Mouse (Mus musculus): ENCODE measurements around the gene Usf2. TPM values are rescaled to one million over a fixed set of nuclear protein-coding genes. Genes with fewer than 3 reads are reported as not detected.

Usf2 gene
- total RNA-seq, 4 experiments from 2014 or later, result 75.5 to 96.0 (median 89.5) TPM

DNA sequence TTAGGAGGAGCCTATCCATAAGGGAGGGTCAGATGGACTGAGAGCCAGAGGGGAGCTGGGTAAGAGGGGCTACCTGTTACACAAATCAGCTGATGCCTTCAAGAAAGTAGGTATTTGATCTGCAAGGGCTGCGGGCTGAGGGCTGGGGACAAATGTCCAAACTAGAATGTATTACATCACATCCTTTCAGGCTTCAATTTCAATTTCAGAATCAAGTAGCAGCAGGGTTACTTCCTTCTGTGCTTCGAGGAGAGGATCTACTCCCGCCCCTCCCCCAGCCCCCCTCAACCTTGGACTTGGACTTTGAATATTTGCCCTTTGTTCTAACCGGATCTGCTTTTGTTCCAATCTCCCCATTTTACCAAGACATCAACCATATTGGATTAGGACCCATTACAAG, 39.4 kb downstream of the Usf2 start:
- DNase-seq (ENCODE audit: low spot score in 2 of 2), result no peak

DNA sequence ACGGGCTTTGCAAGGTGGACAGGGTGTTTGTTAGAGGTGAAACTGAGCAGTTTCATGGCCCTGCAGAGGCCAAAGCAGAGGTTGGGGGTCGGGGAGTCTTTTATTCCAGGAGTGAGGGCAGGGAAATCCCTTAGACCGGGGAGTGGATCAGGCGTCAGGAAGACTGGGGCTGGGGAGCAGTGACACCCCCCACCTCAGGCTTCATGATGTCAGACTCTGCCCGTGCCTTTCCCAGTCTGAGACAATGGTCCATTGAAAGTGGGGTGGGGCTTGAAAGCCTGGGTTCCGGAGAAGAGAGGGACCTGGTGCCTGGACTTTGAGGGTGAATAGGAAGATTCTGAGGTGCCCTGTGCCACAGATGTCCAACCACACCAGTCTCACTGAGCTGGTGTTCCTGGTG, 39.9 kb downstream of the Usf2 start:
- no peak for DNase-seq (ENCODE audit: low spot score in 2 of 2)

DNA sequence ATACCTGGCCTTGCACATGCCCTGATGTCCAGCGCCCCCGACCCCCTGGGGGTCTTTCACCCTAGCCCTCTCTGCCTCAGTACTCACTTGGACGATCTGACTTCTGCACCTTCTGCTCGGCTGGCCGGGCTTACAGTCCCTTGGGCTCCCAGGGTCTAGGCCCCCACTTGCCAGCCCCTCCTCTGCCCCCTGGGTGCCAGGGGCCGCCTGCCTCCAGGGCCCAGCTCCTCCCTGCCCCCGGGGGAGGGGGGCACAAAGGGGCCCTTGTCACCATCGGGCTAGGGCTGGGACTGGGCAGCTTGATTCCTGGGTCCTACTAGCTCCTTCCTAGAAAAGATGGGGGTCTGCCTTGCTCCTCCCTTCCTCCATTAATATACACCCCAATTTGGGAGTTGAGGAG, 41.9 kb downstream of the Usf2 start, which contains the start of gene Mag:
Gene Mag (minus strand): TSS at position 142 of the 400 bp plus-strand sequence.
- no peak for DNase-seq (ENCODE audit: low spot score in 2 of 2)

DNA sequence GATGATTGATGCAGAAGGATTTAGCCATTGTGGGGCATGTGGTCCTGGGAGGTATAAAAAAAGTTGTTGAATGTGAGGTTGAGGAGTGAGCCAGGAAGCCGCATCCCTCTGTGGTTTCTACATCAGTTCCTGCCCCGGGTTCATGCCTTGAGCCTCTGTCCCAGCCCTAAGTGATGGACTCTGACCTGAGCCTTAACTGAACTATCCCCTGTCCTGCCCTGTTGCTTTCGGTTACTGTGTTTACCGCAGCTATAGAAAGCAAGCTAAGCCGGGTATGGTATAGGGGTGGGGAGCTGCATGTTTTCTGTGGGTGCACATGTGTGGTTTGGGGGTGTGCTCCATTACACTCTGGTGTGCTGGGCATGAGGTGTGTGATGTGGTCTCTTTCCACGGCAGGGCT, 46.8 kb downstream of the Usf2 start:
- no peak for DNase-seq (ENCODE audit: low spot score in 2 of 2)

DNA sequence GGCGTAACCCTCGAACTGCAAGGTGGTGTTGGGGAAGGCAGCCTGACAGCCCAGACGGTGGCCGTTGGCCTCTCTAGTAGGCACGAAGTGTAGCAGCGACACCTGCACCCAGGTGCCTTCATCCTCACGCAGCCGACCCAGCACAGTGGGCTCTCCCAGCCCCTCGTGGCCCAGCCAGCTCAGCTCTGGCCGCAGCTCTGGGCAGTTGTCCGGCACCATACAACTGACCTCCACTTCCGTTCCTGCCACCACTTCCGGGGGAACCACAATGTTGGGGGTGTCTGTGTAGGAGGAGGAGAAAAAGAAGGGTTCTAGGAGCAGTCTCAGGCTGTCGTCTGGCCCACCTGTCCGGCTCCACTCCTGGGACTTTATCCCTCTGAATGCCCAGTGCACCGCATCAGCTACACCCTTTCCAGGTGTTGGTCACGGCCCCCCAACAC, 47.6 kb downstream of the Usf2 start:
- DNase-seq (ENCODE audit: low spot score in 2 of 2), result no peak

DNA sequence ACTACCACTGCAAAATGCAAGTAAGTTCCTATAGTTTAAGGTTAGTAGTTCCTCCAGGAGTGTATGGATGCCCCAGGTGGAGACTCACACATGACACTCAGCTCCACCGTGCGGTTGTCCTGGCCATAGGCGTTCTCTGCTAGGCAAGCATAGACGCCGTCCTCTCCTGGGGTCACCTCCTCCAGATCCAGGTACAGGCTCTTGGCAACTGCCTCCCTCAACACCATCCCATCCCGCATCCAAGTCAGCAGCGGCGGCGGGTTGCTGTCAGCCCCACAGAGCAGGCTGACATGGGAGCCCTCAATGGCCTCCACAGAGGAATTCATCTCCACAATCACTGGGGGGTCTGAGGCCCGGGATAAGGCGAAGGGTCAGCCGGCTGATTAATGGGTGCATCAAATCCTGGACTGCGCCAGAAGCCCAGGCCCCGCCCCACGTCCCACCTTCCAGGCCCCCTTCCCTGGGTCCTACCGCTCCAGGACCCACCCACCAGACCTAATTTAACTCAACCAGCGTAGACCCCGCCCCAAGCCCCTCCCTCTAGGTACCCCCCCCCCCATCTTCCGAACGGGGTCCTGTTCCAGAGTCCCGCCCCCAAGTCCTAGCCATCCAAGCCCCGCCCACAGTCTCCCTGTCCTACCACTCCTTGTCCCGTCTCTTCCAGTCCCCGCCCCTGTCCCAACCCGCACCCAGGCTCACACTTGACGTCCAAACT, 48.2 kb downstream of the Usf2 start:
- DNase-seq (ENCODE audit: low spot score in 2 of 2), result no peak

DNA sequence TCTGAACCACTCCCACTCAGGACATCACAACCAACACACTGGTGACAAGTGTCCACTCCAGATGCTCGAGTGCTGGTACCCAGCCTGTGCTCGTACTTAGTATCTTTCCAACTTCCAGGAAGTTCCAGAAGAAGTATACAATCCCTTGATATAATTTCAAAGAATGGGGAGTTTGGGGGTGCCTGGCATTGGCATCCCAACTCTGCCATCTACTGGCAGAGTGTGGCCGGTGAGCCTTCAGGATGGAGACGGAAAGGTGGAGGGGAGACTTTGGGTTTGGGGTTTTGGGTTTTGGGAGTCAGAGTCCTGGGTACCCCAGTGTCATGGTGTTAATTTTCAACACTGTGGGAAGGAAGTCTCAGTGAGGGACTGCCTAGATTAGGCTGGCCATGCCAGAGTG, 52.6 kb downstream of the Usf2 start:
- no peak for DNase-seq (ENCODE audit: low spot score in 2 of 2)

Other genes starting within 250 kb of the Usf2 start
- gene Atp4a, start 244.6 kb downstream of the Usf2 start, total RNA-seq (2022), result 1 to 10 TPM in 1 of 4 experiments, under 1 TPM in 1, not detected in 2; 0.31 to 1.4 TPM
- gene Tmem147, start 227.3 kb downstream of the Usf2 start, total RNA-seq (2022), result 100 to 1,000 TPM; 215 to 260 (median 249) TPM
- not detected for gene Gapdhs, start 213.1 kb downstream of the Usf2 start, total RNA-seq (2022)
- 1 to 10 TPM in 2 of 4 experiments, under 1 TPM in 2; 0.53 to 2.0 (median 1.4) TPM for gene Sbsn, start 205.3 kb downstream of the Usf2 start, total RNA-seq (2022)
- gene Dmkn, start 193.0 kb downstream of the Usf2 start, total RNA-seq (2022), result 1 to 10 TPM in 1 of 4 experiments, under 1 TPM in 1, not detected in 2; 0.48 to 1.0 TPM
- 1 to 10 TPM in 3 of 4 experiments, not detected in 1; 1.7 to 3.5 (median 2.0) TPM for gene Krtdap, start 168.9 kb downstream of the Usf2 start, total RNA-seq (2022)
- 1 to 10 TPM in 2 of 4 experiments, under 1 TPM in 1, not detected in 1; 0.21 to 1.2 (median 1.2) TPM for gene Ffar2, start 133.0 kb downstream of the Usf2 start, total RNA-seq (2022)
- not detected for gene Ffar3, start 100.6 kb downstream of the Usf2 start, total RNA-seq (2022)
- gene Ffar1, start 95.2 kb downstream of the Usf2 start, total RNA-seq (2022), result not detected
- gene Cd22, start 76.5 kb downstream of the Usf2 start, total RNA-seq (2022), result not detected
- gene Mag, start 41.9 kb downstream of the Usf2 start, total RNA-seq (2022), result under 1 TPM in 3 of 4 experiments, not detected in 1; 0.47 to 0.65 (median 0.56) TPM
- gene Hamp2, start 32.1 kb downstream of the Usf2 start, total RNA-seq (2022), result not detected
- under 1 TPM in 1 of 4 experiments, not detected in 3; 0.86 TPM for gene Hamp, start 12.8 kb downstream of the Usf2 start, total RNA-seq (2022)
- under 1 TPM in 3 of 4 experiments, not detected in 1; 0.29 to 0.56 (median 0.54) TPM for gene Lsr, start 16.7 kb upstream of the Usf2 start, total RNA-seq (2022)
- gene Fam187b, start 17.0 kb upstream of the Usf2 start, total RNA-seq (2022), result under 1 TPM in 1 of 4 experiments, not detected in 3; 0.19 TPM
- gene Fxyd5, start 85.7 kb upstream of the Usf2 start, total RNA-seq (2022), result 1 to 10 TPM; 4.7 to 8.7 (median 6.1) TPM
- gene Fxyd7, start 94.7 kb upstream of the Usf2 start, total RNA-seq (2022), result 1 to 10 TPM in 2 of 4 experiments, under 1 TPM in 1, not detected in 1; 0.99 to 1.3 (median 1.3) TPM
- gene Fxyd1, start 100.4 kb upstream of the Usf2 start, total RNA-seq (2022), result 100 to 1,000 TPM; 556 to 826 (median 679) TPM
- gene Lgi4, start 102.5 kb upstream of the Usf2 start, total RNA-seq (2022), result 1 to 10 TPM; 1.4 to 3.5 (median 2.3) TPM
- gene Fxyd3, start 119.9 kb upstream of the Usf2 start, total RNA-seq (2022), result 1 to 10 TPM in 2 of 4 experiments, under 1 TPM in 2; 0.77 to 1.3 (median 0.92) TPM
- gene Hpn, start 158.5 kb upstream of the Usf2 start, total RNA-seq (2022), result 10 to 100 TPM; 15.2 to 21.0 (median 17.7) TPM
- 1,000 to 10,000 TPM in 1 of 4 experiments, 100 to 1,000 TPM in 3; 780 to 1,106 (median 929) TPM for gene Scn1b, start 170.2 kb upstream of the Usf2 start, total RNA-seq (2022)
- 10 to 100 TPM; 30.7 to 40.2 (median 33.3) TPM for gene Gramd1a, start 199.1 kb upstream of the Usf2 start, total RNA-seq (2022)